Comparison of ENCODE assay signal across 8 mouse cellular contexts in genomic region chr5:139200770-139201569, GRCm38 (mm10). TPM values are rescaled to one million over a fixed set of nuclear protein-coding genes. Genes with fewer than 3 reads are reported as not detected.
DNase-seq lines count a peak whose midpoint lies in the region; ATAC-seq lines count a peak whose summit lies in the region.

No protein-coding gene starts in this region.

- H3K4me3 ChIP-seq in kidney, embryonic 16.5 days (ENCODE audit: low read length), result peak overlapping the region; percentile 91
- H3K4me3 ChIP-seq in forebrain, embryonic 10.5 days, result peak overlapping the region; percentile 97
- H3K4me3 ChIP-seq in limb, embryonic 15.5 days, result peak overlapping the region; percentile 96
- peak overlapping the region; percentile 94 for H3K4me3 ChIP-seq in stomach, embryonic 16.5 days (replicated peaks; ENCODE audit: low read length)

- H3K27ac ChIP-seq in kidney, embryonic 16.5 days (ENCODE audit: low read length), result peak overlapping the region; percentile 59; the same call in 1 of the 2 replicates
- peak overlapping the region; percentile 92 for H3K27ac ChIP-seq in forebrain, embryonic 10.5 days
- H3K27ac ChIP-seq in limb, embryonic 15.5 days, result peak overlapping the region; percentile 72
- peak overlapping the region; percentile 63; the same call in 1 of the 2 replicates for H3K27ac ChIP-seq in stomach, embryonic 16.5 days (ENCODE audit: low read length)

- peak; percentile 10 for ATAC-seq in kidney, embryonic 16.5 days (ENCODE audit: low FRiP score, low TSS enrichment)
- no peak for ATAC-seq in limb, embryonic 15.5 days (ENCODE audit: insufficient number of reproducible peaks, low FRiP score, low TSS enrichment, low read depth)
- peak; percentile 5; the same call in 1 of the 2 replicates for ATAC-seq in stomach, embryonic 16.5 days (ENCODE audit: insufficient read depth, low FRiP score)

- H3K9ac ChIP-seq in kidney, embryonic 16.5 days (replicated peaks; ENCODE audit: low read length), result peak overlapping the region; percentile 89
- H3K9ac ChIP-seq in limb, embryonic 15.5 days, result peak overlapping the region; percentile 78
- peak overlapping the region; percentile 87 for H3K9ac ChIP-seq in stomach, embryonic 16.5 days (ENCODE audit: low read length)

- DNase-seq in kidney, adult 11 months, result no peak
- DNase-seq in MEL-GATA-1-ER (ENCODE audit: extremely low read depth, low read depth), result peak; percentile 15
- no peak for DNase-seq in forebrain, embryonic 10.5 days (ENCODE audit: extremely low spot score, low spot score)
- DNase-seq in layer of hippocampus, postnatal 10 days (ENCODE audit: low spot score in 2 of 2), result no peak
- no peak for DNase-seq in right cerebral cortex, postnatal 14 days

- no peaks in the 10 kb centered on the region for H3K27me3 ChIP-seq in kidney, embryonic 16.5 days (ENCODE audit: insufficient read depth, low read length)
- H3K27me3 ChIP-seq in forebrain, embryonic 10.5 days (ENCODE audit: poor library complexity, severe bottlenecking), result no peaks in the 10 kb centered on the region
- no peaks in the 10 kb centered on the region for H3K27me3 ChIP-seq in limb, embryonic 15.5 days
- no peaks in the 10 kb centered on the region for H3K27me3 ChIP-seq in stomach, embryonic 16.5 days (ENCODE audit: control insufficient read depth, insufficient read depth, low read length)

- WGBS in kidney, embryonic 16.5 days, result under 1% methylated on average over 42 of the region's 57 CpGs
- WGBS in forebrain, embryonic 10.5 days, result under 1% methylated on average over 57 of the region's 57 CpGs
- WGBS in limb, embryonic 15.5 days, result under 1% methylated on average over 57 of the region's 57 CpGs
- under 1% methylated on average over 57 of the region's 57 CpGs for WGBS in stomach, embryonic 16.5 days

- no peaks in the 10 kb centered on the region for H3K9me3 ChIP-seq in kidney, embryonic 16.5 days (ENCODE audit: low read length)
- no peaks in the 10 kb centered on the region for H3K9me3 ChIP-seq in forebrain, embryonic 10.5 days
- no peaks in the 10 kb centered on the region for H3K9me3 ChIP-seq in limb, embryonic 15.5 days
- H3K9me3 ChIP-seq in stomach, embryonic 16.5 days (replicated peaks; ENCODE audit: control insufficient read depth, low read length), result no peaks in the 10 kb centered on the region

- peak overlapping the region; percentile 91 for H3K4me2 ChIP-seq in kidney, embryonic 16.5 days (replicated peaks; ENCODE audit: low read depth, low read length)
- peak overlapping the region; percentile 86 for H3K4me2 ChIP-seq in limb, embryonic 15.5 days
- H3K4me2 ChIP-seq in stomach, embryonic 16.5 days (ENCODE audit: low read depth, low read length), result peak overlapping the region; percentile 78

- no peaks in the 10 kb centered on the region for H3K36me3 ChIP-seq in kidney, embryonic 16.5 days (ENCODE audit: insufficient read depth, low read length)
- H3K36me3 ChIP-seq in forebrain, embryonic 10.5 days (replicated peaks), result peaks cover 14% of the 10 kb centered on the region
- H3K36me3 ChIP-seq in limb, embryonic 15.5 days, result no peaks in the 10 kb centered on the region
- H3K36me3 ChIP-seq in stomach, embryonic 16.5 days (ENCODE audit: control insufficient read depth, insufficient read depth, low read length), result no peaks in the 10 kb centered on the region

- peaks cover 20% of the 10 kb centered on the region for H3K4me1 ChIP-seq in kidney, embryonic 16.5 days (ENCODE audit: insufficient read depth, low read length)
- H3K4me1 ChIP-seq in forebrain, embryonic 10.5 days, result peaks cover 34% of the 10 kb centered on the region
- H3K4me1 ChIP-seq in limb, embryonic 15.5 days, result peaks cover 30% of the 10 kb centered on the region
- H3K4me1 ChIP-seq in stomach, embryonic 16.5 days (ENCODE audit: control insufficient read depth, insufficient read depth, low read length), result peaks cover 36% of the 10 kb centered on the region

RNA-seq across cellular contexts. Expression of gene Sun1, which starts 0.5 kb away (rescaled TPM):
- polyA plus RNA-seq in kidney, embryonic 16.5 days (2015; fragmentation: Nextera tagmentation; extraction: Ambion mirVana), result 62.0 and 62.8 TPM in 2 replicates
- polyA plus RNA-seq in forebrain, embryonic 10.5 days (2016; fragmentation: Nextera tagmentation; extraction: Ambion mirVana), result 52.9 and 53.8 TPM in 2 replicates
- polyA plus RNA-seq in limb, embryonic 15.5 days (2015; fragmentation: Nextera tagmentation; extraction: Ambion mirVana), result 52.4 and 56.7 TPM in 2 replicates
- polyA plus RNA-seq in stomach, embryonic 16.5 days (2015; fragmentation: Nextera tagmentation; extraction: Ambion mirVana), result 56.2 and 58.3 TPM in 2 replicates
- 10 to 100 TPM; 66.0 to 77.0 TPM for total RNA-seq in layer of hippocampus, postnatal 10 days (2021)

RNA-seq across cellular contexts. Expression of gene Dnaaf5, which starts 50.9 kb away (rescaled TPM):
- polyA plus RNA-seq in kidney, embryonic 16.5 days (2015; fragmentation: Nextera tagmentation; extraction: Ambion mirVana), result 7.2 and 9.1 TPM in 2 replicates
- 8.0 and 9.9 TPM in 2 replicates for polyA plus RNA-seq in forebrain, embryonic 10.5 days (2016; fragmentation: Nextera tagmentation; extraction: Ambion mirVana)
- polyA plus RNA-seq in limb, embryonic 15.5 days (2015; fragmentation: Nextera tagmentation; extraction: Ambion mirVana), result 4.7 and 5.5 TPM in 2 replicates
- polyA plus RNA-seq in stomach, embryonic 16.5 days (2015; fragmentation: Nextera tagmentation; extraction: Ambion mirVana), result 2.6 and 3.1 TPM in 2 replicates
- total RNA-seq in layer of hippocampus, postnatal 10 days (2021), result 10 to 100 TPM in 1 of 2 experiments, 1 to 10 TPM in 1; 7.3 to 11.4 TPM

RNA-seq across cellular contexts. Expression of gene Get4, which starts 51.2 kb away (rescaled TPM):
- polyA plus RNA-seq in kidney, embryonic 16.5 days (2015; fragmentation: Nextera tagmentation; extraction: Ambion mirVana), result 148 and 161 TPM in 2 replicates
- 187 and 188 TPM in 2 replicates for polyA plus RNA-seq in forebrain, embryonic 10.5 days (2016; fragmentation: Nextera tagmentation; extraction: Ambion mirVana)
- 153 and 171 TPM in 2 replicates for polyA plus RNA-seq in limb, embryonic 15.5 days (2015; fragmentation: Nextera tagmentation; extraction: Ambion mirVana)
- 136 and 142 TPM in 2 replicates for polyA plus RNA-seq in stomach, embryonic 16.5 days (2015; fragmentation: Nextera tagmentation; extraction: Ambion mirVana)
- total RNA-seq in layer of hippocampus, postnatal 10 days (2021), result 10 to 100 TPM; 51.7 to 60.2 TPM

RNA-seq across cellular contexts. Expression of gene Prkar1b, which starts 51.2 kb away (rescaled TPM):
- 24.6 and 28.8 TPM in 2 replicates for polyA plus RNA-seq in kidney, embryonic 16.5 days (2015; fragmentation: Nextera tagmentation; extraction: Ambion mirVana)
- polyA plus RNA-seq in forebrain, embryonic 10.5 days (2016; fragmentation: Nextera tagmentation; extraction: Ambion mirVana), result 3.3 and 5.1 TPM in 2 replicates
- 19.2 and 20.1 TPM in 2 replicates for polyA plus RNA-seq in limb, embryonic 15.5 days (2015; fragmentation: Nextera tagmentation; extraction: Ambion mirVana)
- polyA plus RNA-seq in stomach, embryonic 16.5 days (2015; fragmentation: Nextera tagmentation; extraction: Ambion mirVana), result 25.2 and 25.8 TPM in 2 replicates
- total RNA-seq in layer of hippocampus, postnatal 10 days (2021), result 100 to 1,000 TPM; 404 to 409 TPM
